In genomic region chr10:117568138-117568387, GRCm38 (mm10) we compare ENCODE assay signal across 19 mouse cellular contexts.
DNase-seq lines count a peak whose midpoint lies in the region; ATAC-seq lines count a peak whose summit lies in the region.
"Had no signal": no experiment of that assay in that cellular context is flagged by ENCODE, and none has a peak within 500 bp of the region (broad histone marks: within the 10 kb centered on the region; RNA-seq: fewer than 3 reads in every experiment).

No protein-coding gene starts in this region.

- no peak for ATAC-seq in midbrain, embryonic 11.5 days (ENCODE audit: low FRiP score)
- no peak for ATAC-seq in midbrain, embryonic 14.5 days (ENCODE audit: low FRiP score, low TSS enrichment)
- ATAC-seq: activated CD4-positive, CD25-positive, alpha-beta regulatory T cell, adult 4 months; CD4-positive, CD25-positive, alpha-beta regulatory T cell, adult 4 months; Patski had no signal

- peaks cover 10% of the 10 kb centered on the region for H3K27me3 ChIP-seq in midbrain, embryonic 11.5 days (ENCODE audit: control insufficient read depth, insufficient read depth, low read length)
- H3K27me3 ChIP-seq in midbrain, embryonic 14.5 days (ENCODE audit: control insufficient read depth, insufficient read depth, low read length): peaks cover 16% of the 10 kb centered on the region
- H3K27me3 ChIP-seq: Patski had no signal

- peak; percentile 71 for DNase-seq in midbrain, embryonic 11.5 days (ENCODE audit: low spot score, missing footprints)
- DNase-seq in midbrain, embryonic 14.5 days: no peak
- peak; percentile 91 for DNase-seq in 3T3-L1 (ENCODE audit: low read depth, low spot score)
- DNase-seq in B cell, adult 2 months: no peak
- DNase-seq: adrenal gland, adult 2 months; adrenal gland, adult 8-10 months; adrenal gland, postnatal 10 days; adrenal gland, postnatal 14 days; adrenal gland, postnatal 25 days; adrenal gland, postnatal 36 days; cerebellum, adult 11 months; cerebellum, adult 11-12 months; cerebellum, adult 18-20 months; cerebellum, adult 2 months; cerebellum, adult 8-10 months had no signal

- H3K36me3 ChIP-seq in midbrain, embryonic 11.5 days (ENCODE audit: control insufficient read depth, insufficient read depth, low read length): no peaks in the 10 kb centered on the region
- no peaks in the 10 kb centered on the region for H3K36me3 ChIP-seq in midbrain, embryonic 14.5 days (ENCODE audit: control insufficient read depth, insufficient read depth, low read length)
- H3K36me3 ChIP-seq: G1E had no signal

- no peak overlapping the region for H3K4me3 ChIP-seq in midbrain, embryonic 11.5 days (ENCODE audit: low read depth, low read length)
- no peak overlapping the region for H3K4me3 ChIP-seq in midbrain, embryonic 14.5 days (replicated peaks; ENCODE audit: low read depth, low read length)

- no peak overlapping the region for H3K27ac ChIP-seq in midbrain, embryonic 11.5 days (ENCODE audit: low read depth, low read length)
- no peak overlapping the region for H3K27ac ChIP-seq in midbrain, embryonic 14.5 days (replicated peaks; ENCODE audit: low read depth, low read length)

- H3K9me3 ChIP-seq in midbrain, embryonic 11.5 days (ENCODE audit: control insufficient read depth, low read length): no peaks in the 10 kb centered on the region; the same call in 1 of the 2 replicates
- H3K9me3 ChIP-seq in midbrain, embryonic 14.5 days (ENCODE audit: control insufficient read depth, low read length): no peaks in the 10 kb centered on the region

- H3K4me2 ChIP-seq in midbrain, embryonic 11.5 days: no peak overlapping the region
- H3K4me2 ChIP-seq in midbrain, embryonic 14.5 days (ENCODE audit: low read length): no peak overlapping the region

- H3K4me1 ChIP-seq in midbrain, embryonic 11.5 days (ENCODE audit: control insufficient read depth, insufficient read depth, low read length): peaks cover 9% of the 10 kb centered on the region
- peaks cover 9% of the 10 kb centered on the region; the same call in 1 of the 2 replicates for H3K4me1 ChIP-seq in midbrain, embryonic 14.5 days (ENCODE audit: control insufficient read depth, insufficient read depth, low read length)

- no peak overlapping the region for H3K9ac ChIP-seq in midbrain, embryonic 11.5 days (ENCODE audit: low read length)
- no peak overlapping the region for H3K9ac ChIP-seq in midbrain, embryonic 14.5 days (replicated peaks; ENCODE audit: low read length)

- WGBS in midbrain, embryonic 11.5 days: 87% methylated on average over 3 of the region's 3 CpGs
- WGBS in midbrain, embryonic 14.5 days: 89% methylated on average over 3 of the region's 3 CpGs

Comparison
In these comparisons a context has a peak if more than half of its experiments do, and no peak if none do; other contexts are left out.
1. DNase-seq: peak in midbrain, embryonic 11.5 days (single experiment) and 3T3-L1 (single experiment); none in midbrain, embryonic 14.5 days (single experiment) and B cell, adult 2 months (0 of 2).